Mouse (Mus musculus) kidney, adult 11 months (tissue): ENCODE results near the gene Nat8f6.
"Not testable (repeated sequence)": the region's sequence is repeated elsewhere in the genome, so short reads cannot be mapped to it uniquely, and the experiment has no call there.

Experiments used
- DNase-seq: peaks from one replicate; pipeline ENCODE4 v3.0.0; 2022

Gene Nat8f6

DNA sequence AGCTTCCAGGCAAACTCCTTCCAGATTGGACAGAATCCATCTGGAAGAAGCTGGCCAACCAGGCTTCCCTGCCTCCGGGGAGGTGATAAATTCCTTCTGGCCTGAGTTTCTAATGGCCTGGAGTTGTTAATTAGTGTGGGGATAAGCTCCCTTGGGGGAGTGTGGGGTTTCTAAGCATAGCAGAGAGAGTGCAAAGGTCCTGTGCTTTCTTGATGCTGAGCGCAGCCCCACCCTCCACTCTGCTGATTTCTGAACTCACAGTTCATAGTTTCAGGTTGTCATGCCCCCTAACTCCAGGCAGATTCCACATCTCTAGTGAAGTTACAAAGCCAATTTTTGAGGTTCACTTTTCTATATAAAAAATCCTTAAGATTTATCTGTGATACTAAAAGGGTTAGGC is 14.3 kb upstream of the Nat8f6 start:
- DNase-seq: peak; percentile 79

GRCm38 (mm10) chr6:85834504-85835100 is 13.8 kb upstream of the Nat8f6 start:
- DNase-seq: not testable (repeated sequence)

DNA sequence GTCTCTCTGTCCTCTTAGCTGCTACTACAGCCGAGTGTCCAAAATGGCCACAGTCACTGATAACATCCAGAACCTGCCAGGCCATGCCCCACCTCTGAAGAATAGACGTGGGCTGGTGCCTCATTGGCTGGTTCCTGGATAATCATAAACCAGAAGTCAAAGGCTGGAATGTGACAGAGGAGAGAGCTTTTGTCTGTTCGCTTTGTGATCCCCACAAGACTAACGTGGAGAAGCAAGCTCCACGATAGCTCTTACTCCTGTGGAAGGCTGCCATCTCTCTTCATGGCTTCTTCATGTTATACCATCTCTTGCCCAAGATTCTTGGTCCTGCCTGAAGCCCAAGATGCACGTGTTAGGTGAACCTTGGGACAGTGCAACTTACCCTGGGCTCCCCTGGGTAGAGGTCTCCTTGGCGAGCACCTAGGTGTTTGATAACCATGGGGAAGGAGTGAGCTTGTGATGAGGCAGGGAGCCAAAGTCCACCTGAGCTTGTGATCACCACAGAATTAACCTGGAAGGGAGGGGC is 11.1 kb upstream of the Nat8f6 start, which contains the start of gene Nat8:
TSS of gene Nat8 (minus strand) at position 287 of the 526 bp plus-strand sequence.
- DNase-seq: peak; percentile 76

- peak; percentile 61 for DNase-seq
Measured at GRCm38 (mm10) chr6:85829462-85829861, 8.7 kb upstream of the Nat8f6 start.

DNA sequence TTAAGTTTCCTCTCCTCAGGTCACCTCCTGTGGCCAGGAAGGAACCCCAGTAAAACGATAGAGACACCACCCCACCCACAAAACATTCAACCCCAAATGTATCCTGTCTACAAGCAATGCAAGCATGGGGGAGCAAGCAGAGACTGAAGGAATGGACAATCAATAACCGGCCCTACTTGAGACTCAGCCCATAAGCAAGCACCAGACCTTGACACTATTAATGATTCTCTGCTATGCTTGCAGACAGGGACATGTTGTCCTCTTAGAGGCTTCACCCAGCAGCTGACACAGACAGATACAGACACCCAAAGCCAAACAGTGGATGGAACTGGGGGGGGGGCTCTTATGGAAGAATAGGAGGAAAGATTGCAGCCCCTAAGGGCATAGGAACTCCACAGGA is 5.1 kb upstream of the Nat8f6 start:
- no peak for DNase-seq

- DNase-seq: no peak
Measured at GRCm38 (mm10) chr6:85823382-85824090, 2.8 kb upstream of the Nat8f6 start.

- no peak for DNase-seq
Measured at GRCm38 (mm10) chr6:85822286-85822685, 1.5 kb upstream of the Nat8f6 start.

GRCm38 (mm10) chr6:85818338-85818737 is 2.4 kb downstream of the Nat8f6 start:
- DNase-seq: no peak

GRCm38 (mm10) chr6:85813339-85813738 is 7.4 kb downstream of the Nat8f6 start:
- peak; percentile 73 for DNase-seq

GRCm38 (mm10) chr6:85810942-85811537 is 9.7 kb downstream of the Nat8f6 start:
- DNase-seq: peak; percentile 80

GRCm38 (mm10) chr6:85810514-85810913 is 10.2 kb downstream of the Nat8f6 start:
- DNase-seq: not testable (repeated sequence)

- DNase-seq: not testable (repeated sequence)
Measured at GRCm38 (mm10) chr6:85809784-85810183, 11.0 kb downstream of the Nat8f6 start.

DNA sequence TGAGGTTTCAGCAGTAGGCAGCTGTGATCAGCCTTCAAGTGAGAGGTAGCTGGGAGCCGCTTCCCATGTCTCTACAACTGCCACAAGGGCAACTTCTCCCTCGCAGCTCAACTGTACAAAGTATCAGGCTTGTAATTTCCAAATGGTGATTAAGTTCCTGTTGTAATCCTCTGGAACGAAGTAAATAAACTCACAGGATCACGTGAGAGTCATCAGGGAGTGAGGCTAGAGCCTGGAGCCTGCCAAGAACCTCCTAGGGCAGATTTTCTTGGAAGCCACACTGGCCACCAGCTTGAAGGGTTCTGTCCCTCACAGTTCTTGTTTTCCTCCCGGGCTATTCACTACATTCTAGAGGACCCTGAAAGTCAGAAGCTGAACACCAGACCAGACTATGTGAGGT is 17.6 kb downstream of the Nat8f6 start:
- peak; percentile 60 for DNase-seq

GRCm38 (mm10) chr6:85765532-85765931 is 55.2 kb downstream of the Nat8f6 start, which contains the start of gene Nat8f3:
Gene Nat8f3, minus strand, starts transcription at chr6:85765754.
- DNase-seq: peak; percentile 27

GRCm38 (mm10) chr6:85763127-85764070 is 57.4 kb downstream of the Nat8f6 start:
- DNase-seq: peak; percentile 53

- DNase-seq: not testable (repeated sequence)
Measured at GRCm38 (mm10) chr6:85762678-85763077, 58.1 kb downstream of the Nat8f6 start.
